Mouse (Mus musculus) midbrain, embryonic 16.5 days (tissue): ENCODE results near the gene Tns3. TPM values are rescaled to one million over a fixed set of nuclear protein-coding genes. Genes with fewer than 3 reads are reported as not detected.

ENCODE experiments used
- ATAC-seq: fragments of 200-750 bp; cut with Nextera tagmentation; 2 replicates; pipeline ENCODE4 v1.8.0; 2017; ENCODE audit warnings: moderate TSS enrichment
- H3K27ac ChIP-seq: fragments of 300-500 bp; sonication (generic); 2 replicates; pipeline ENCODE4 v1.5.1; 2014; ENCODE audit warnings: mild to moderate bottlenecking, low read length, mixed read lengths
- H3K27me3 ChIP-seq: fragments of 300-500 bp; sonication (generic); 2 replicates; pipeline ENCODE4 v1.6.1; 2014; ENCODE audit warnings: low read depth, low read length, mixed read lengths; ENCODE audit not compliant: control insufficient read depth, insufficient read depth
- H3K36me3 ChIP-seq: fragments of 300-500 bp; sonication (generic); 2 replicates; pipeline ENCODE4 v1.6.1; 2014; ENCODE audit warnings: mild to moderate bottlenecking, low read length, moderate library complexity, mixed read lengths; ENCODE audit not compliant: control insufficient read depth, insufficient read depth
- H3K4me1 ChIP-seq: fragments of 300-500 bp; sonication (generic); 2 replicates; pipeline ENCODE4 v1.6.1; 2014; ENCODE audit warnings: mild to moderate bottlenecking, low read length, mixed read lengths; ENCODE audit not compliant: control insufficient read depth, insufficient read depth
- H3K4me2 ChIP-seq: fragments of 300-500 bp; sonication (generic); 2 replicates; pipeline ENCODE4 v1.6.1; 2014; ENCODE audit warnings: mild to moderate bottlenecking, low read length, mixed read lengths
- H3K4me3 ChIP-seq: fragments of 300-500 bp; sonication (generic); 2 replicates; pipeline ENCODE4 v1.5.1; 2014; ENCODE audit warnings: low read depth, mild to moderate bottlenecking, low read length, moderate library complexity, mixed read lengths
- H3K9ac ChIP-seq: fragments of 300-500 bp; sonication (generic); 2 replicates; pipeline ENCODE4 v1.6.1; 2014; ENCODE audit warnings: low read depth, low read length, mixed read lengths
- H3K9me3 ChIP-seq: fragments of 300-500 bp; sonication (generic); replicated peaks from 2 replicates; pipeline ENCODE4 v1.6.1; 2014; ENCODE audit warnings: mild to moderate bottlenecking, low read length, mixed read lengths; ENCODE audit not compliant: control insufficient read depth, poor library complexity, severe bottlenecking
- WGBS: fragments of 180-500 bp; shearing (Covaris S2); extraction: QIAGEN DNeasy Blood & Tissue Kit; methylation state at CpG from one replicate; pipeline ENCODE4 v1.1.7; 2014; 5-methylcytosine and 5-hydroxymethylcytosine counted together
- polyA plus RNA-seq: library from polyadenylated mRNA; unstranded; fragments of >200 nt; fragmentation: Nextera tagmentation; extraction: Ambion mirVana; gene quantifications from 2 replicates; pipeline ENCODE4 v1.2.1, GENCODE M21; 2015

Gene Tns3
- polyA plus RNA-seq, 1 experiment from 2014 or later: 5.3 TPM

GRCm38 (mm10) chr11:8686061-8686460 is 21.7 kb upstream of the Tns3 start:
- H3K9me3 ChIP-seq: no peaks in the 10 kb centered on the region
- H3K9ac ChIP-seq: no peak overlapping the region
- H3K4me3 ChIP-seq: no peak overlapping the region
- WGBS: 79% methylated on average over 1 of the region's 1 CpGs
- ATAC-seq: no peak
- no peaks in the 10 kb centered on the region for H3K27me3 ChIP-seq
- H3K4me2 ChIP-seq: no peak overlapping the region
- H3K27ac ChIP-seq: no peak overlapping the region
- H3K4me1 ChIP-seq: no peaks in the 10 kb centered on the region
- no peaks in the 10 kb centered on the region for H3K36me3 ChIP-seq

GRCm38 (mm10) chr11:8685195-8685594 is 20.9 kb upstream of the Tns3 start:
- no peak overlapping the region for H3K4me2 ChIP-seq
- H3K9ac ChIP-seq: no peak overlapping the region
- H3K27ac ChIP-seq: no peak overlapping the region
- WGBS: 69% methylated on average over 3 of the region's 3 CpGs
- H3K4me1 ChIP-seq: no peaks in the 10 kb centered on the region
- H3K27me3 ChIP-seq: no peaks in the 10 kb centered on the region
- no peak overlapping the region for H3K4me3 ChIP-seq
- H3K36me3 ChIP-seq: no peaks in the 10 kb centered on the region
- no peak for ATAC-seq
- H3K9me3 ChIP-seq: no peaks in the 10 kb centered on the region

- H3K9me3 ChIP-seq: no peaks in the 10 kb centered on the region
- no peak for ATAC-seq
- H3K4me1 ChIP-seq: no peaks in the 10 kb centered on the region
- H3K9ac ChIP-seq: no peak overlapping the region
- no peaks in the 10 kb centered on the region for H3K36me3 ChIP-seq
- 83% methylated on average over 5 of the region's 5 CpGs for WGBS
- no peak overlapping the region for H3K4me3 ChIP-seq
- no peak overlapping the region for H3K4me2 ChIP-seq
- no peaks in the 10 kb centered on the region for H3K27me3 ChIP-seq
- H3K27ac ChIP-seq: no peak overlapping the region
These were observed 19.9 kb upstream of the Tns3 start for GRCm38 (mm10) chr11:8684262-8684661.

GRCm38 (mm10) chr11:8681356-8681755 is 17.0 kb upstream of the Tns3 start:
- no peaks in the 10 kb centered on the region for H3K27me3 ChIP-seq
- no peak overlapping the region for H3K9ac ChIP-seq
- H3K4me1 ChIP-seq: no peaks in the 10 kb centered on the region
- ATAC-seq: no peak
- no peak overlapping the region for H3K27ac ChIP-seq
- no peak overlapping the region for H3K4me3 ChIP-seq
- WGBS: 67% methylated on average over 3 of the region's 3 CpGs
- no peaks in the 10 kb centered on the region for H3K36me3 ChIP-seq
- no peaks in the 10 kb centered on the region for H3K9me3 ChIP-seq
- H3K4me2 ChIP-seq: no peak overlapping the region

GRCm38 (mm10) chr11:8680650-8681049 is 16.3 kb upstream of the Tns3 start:
- WGBS: 41% methylated on average over 7 of the region's 7 CpGs
- H3K36me3 ChIP-seq: no peaks in the 10 kb centered on the region
- H3K9ac ChIP-seq: no peak overlapping the region
- no peaks in the 10 kb centered on the region for H3K27me3 ChIP-seq
- H3K9me3 ChIP-seq: no peaks in the 10 kb centered on the region
- ATAC-seq: no peak
- no peaks in the 10 kb centered on the region for H3K4me1 ChIP-seq
- no peak overlapping the region for H3K4me3 ChIP-seq
- no peak overlapping the region for H3K27ac ChIP-seq
- H3K4me2 ChIP-seq: no peak overlapping the region

- 88% methylated on average over 5 of the region's 5 CpGs for WGBS
- Histone ChIP-seq H3K27ac (no peak overlapping the region), H3K9ac (no peak overlapping the region), H3K4me1 (no peaks in the 10 kb centered on the region), H3K27me3 (no peaks in the 10 kb centered on the region), H3K4me3 (no peak overlapping the region), H3K9me3 (no peaks in the 10 kb centered on the region), H3K36me3 (no peaks in the 10 kb centered on the region), H3K4me2 (no peak overlapping the region)
- ATAC-seq: no peak
These were observed 14.9 kb upstream of the Tns3 start for GRCm38 (mm10) chr11:8679221-8679620.

GRCm38 (mm10) chr11:8678260-8678995 is 14.1 kb upstream of the Tns3 start:
- Histone ChIP-seq H3K4me2 (no peak overlapping the region), H3K9ac (no peak overlapping the region), H3K27ac (no peak overlapping the region), H3K4me3 (no peak overlapping the region), H3K9me3 (no peaks in the 10 kb centered on the region), H3K27me3 (no peaks in the 10 kb centered on the region), H3K36me3 (no peaks in the 10 kb centered on the region), H3K4me1 (no peaks in the 10 kb centered on the region)
- no peak for ATAC-seq
- 89% methylated on average over 12 of the region's 12 CpGs for WGBS

GRCm38 (mm10) chr11:8675701-8676474 is 11.6 kb upstream of the Tns3 start:
- Histone ChIP-seq H3K9ac (no peak overlapping the region), H3K36me3 (no peaks in the 10 kb centered on the region), H3K4me2 (no peak overlapping the region), H3K4me1 (no peaks in the 10 kb centered on the region), H3K4me3 (no peak overlapping the region), H3K9me3 (no peaks in the 10 kb centered on the region), H3K27ac (no peak overlapping the region), H3K27me3 (no peaks in the 10 kb centered on the region)
- 88% methylated on average over 6 of the region's 6 CpGs for WGBS
- no peak for ATAC-seq

GRCm38 (mm10) chr11:8674549-8675149 is 10.3 kb upstream of the Tns3 start:
- H3K4me3 ChIP-seq: no peak overlapping the region
- H3K36me3 ChIP-seq: no peaks in the 10 kb centered on the region
- WGBS: 89% methylated on average over 3 of the region's 3 CpGs
- H3K4me1 ChIP-seq: no peaks in the 10 kb centered on the region
- no peaks in the 10 kb centered on the region for H3K9me3 ChIP-seq
- ATAC-seq: no peak
- H3K27ac ChIP-seq: no peak overlapping the region
- no peak overlapping the region for H3K4me2 ChIP-seq
- no peaks in the 10 kb centered on the region for H3K27me3 ChIP-seq
- H3K9ac ChIP-seq: no peak overlapping the region
